In genomic region chr15:80948145-80949135, GRCm38 (mm10) we compare ENCODE assay signal across 8 mouse cellular contexts. TPM values are rescaled to one million over a fixed set of nuclear protein-coding genes. Genes with fewer than 3 reads are reported as not detected.
DNase-seq lines count a peak whose midpoint lies in the region; ATAC-seq and TF ChIP-seq lines count a peak whose summit lies in the region.

Adsl (plus strand) TSS chr15:80948490.

- H3K9ac ChIP-seq in heart, embryonic 11.5 days (ENCODE audit: low read depth, low read length) = peak within 1 kb of the TSS; percentile 88
- H3K9ac ChIP-seq in kidney, embryonic 16.5 days (replicated peaks; ENCODE audit: low read length) = peak within 1 kb of the TSS; percentile 85
- peak within 1 kb of the TSS; percentile 82 for H3K9ac ChIP-seq in liver, adult 2 months (ENCODE audit: low read depth, low read length)

- TF ChIP-seq CTCF in liver, adult 2 months (IDR thresholded peaks at IDR 0.05; ENCODE audit: low read depth, low read length) = peak; percentile 91

- no peaks in the 10 kb centered on the region for H3K9me3 ChIP-seq in heart, embryonic 11.5 days (replicated peaks; ENCODE audit: control insufficient read depth, low read length)
- no peaks in the 10 kb centered on the region for H3K9me3 ChIP-seq in kidney, embryonic 16.5 days (ENCODE audit: low read length)

- peaks cover 8% of the 10 kb centered on the region for H3K4me1 ChIP-seq in heart, embryonic 11.5 days (ENCODE audit: control insufficient read depth, insufficient read depth, low read length)
- H3K4me1 ChIP-seq in kidney, embryonic 16.5 days (ENCODE audit: insufficient read depth, low read length) = peaks cover 10% of the 10 kb centered on the region
- H3K4me1 ChIP-seq in liver, adult 2 months (ENCODE audit: control insufficient read depth, insufficient read depth, low read length) = peaks cover 2% of the 10 kb centered on the region; the same call in 1 of the 2 replicates

- H3K4me2 ChIP-seq in heart, embryonic 11.5 days = peak within 1 kb of the TSS; percentile 81
- H3K4me2 ChIP-seq in kidney, embryonic 16.5 days (replicated peaks; ENCODE audit: low read depth, low read length) = peak within 1 kb of the TSS; percentile 81
- H3K4me2 ChIP-seq in myocyte (ENCODE audit: low read depth) = peak within 1 kb of the TSS; percentile 99

- DNase-seq in B cell, adult 2 months = peak; percentile 90 to 93
- DNase-seq in brain, adult 2 months (ENCODE audit: low read depth, low spot score) = peak; percentile 96
- peak; percentile 77 for DNase-seq in liver, adult 2 months (ENCODE audit: extremely low read depth, low read depth, low spot score)
- peak; percentile 93 for DNase-seq in splenic B cell, adult 2 months (ENCODE audit: low read depth, low spot score)

- ATAC-seq in erythroblast, adult 5-6 weeks (replicated peaks; ENCODE audit: low FRiP score, poor library complexity, severe bottlenecking) = peak; percentile 97
- peak; percentile 84 for ATAC-seq in heart, embryonic 11.5 days (replicated peaks; ENCODE audit: insufficient number of reproducible peaks, low FRiP score, low TSS enrichment)
- ATAC-seq in kidney, embryonic 16.5 days (ENCODE audit: low FRiP score, low TSS enrichment) = peak; percentile 93

- peaks cover 14% of the 10 kb centered on the region; the same call in 1 of the 2 replicates for H3K79me2 ChIP-seq in liver, adult 2 months (ENCODE audit: control insufficient read depth, insufficient read depth, low read length)
- H3K79me2 ChIP-seq in myocyte (ENCODE audit: control insufficient read depth, insufficient read depth) = peaks cover 36% of the 10 kb centered on the region

- peak; percentile 35; the same call in 1 of the 2 replicates for TF ChIP-seq POLR2A in liver, adult 2 months (IDR thresholded peaks at IDR 0.05; ENCODE audit: extremely low read depth, insufficient read depth, low read length)
- peak; percentile 99 for TF ChIP-seq POLR2A in myocyte (IDR thresholded peaks at IDR 0.05; ENCODE audit: insufficient read length, low read depth)

- peak within 1 kb of the TSS; percentile 42 for H3ac ChIP-seq in myocyte (ENCODE audit: control insufficient read depth, insufficient read length)

- H3K4me3 ChIP-seq in heart, embryonic 11.5 days (ENCODE audit: low read depth, low read length) = peak within 1 kb of the TSS; percentile 95
- H3K4me3 ChIP-seq in kidney, embryonic 16.5 days (ENCODE audit: low read length) = peak within 1 kb of the TSS; percentile 94
- peak within 1 kb of the TSS; percentile 87 for H3K4me3 ChIP-seq in liver, adult 2 months (ENCODE audit: insufficient read depth, low read depth, low read length)
- peak within 1 kb of the TSS; percentile 87 for H3K4me3 ChIP-seq in myocyte

- under 1% methylated on average over 63 of the region's 63 CpGs for WGBS in heart, embryonic 11.5 days (ENCODE audit: insufficient replicate concordance)
- under 1% methylated on average over 63 of the region's 63 CpGs for WGBS in kidney, embryonic 16.5 days
- WGBS in liver, adult 2 months = under 1% methylated on average over 63 of the region's 63 CpGs

- peaks cover 9% of the 10 kb centered on the region; the same call in 1 of the 2 replicates for H3K36me3 ChIP-seq in heart, embryonic 11.5 days (ENCODE audit: control insufficient read depth, insufficient read depth, low read length)
- H3K36me3 ChIP-seq in kidney, embryonic 16.5 days (ENCODE audit: insufficient read depth, low read length) = peaks cover 15% of the 10 kb centered on the region
- H3K36me3 ChIP-seq in liver, adult 2 months (ENCODE audit: control insufficient read depth, insufficient read depth, low read length) = 0 out of 2 replicates have a peak, but pooled peaks cover 2% of the 10 kb centered on the region
- H3K36me3 ChIP-seq in myocyte (ENCODE audit: control insufficient read depth, insufficient read depth) = peaks cover 14% of the 10 kb centered on the region
- peaks cover 1% of the 10 kb centered on the region for H3K36me3 ChIP-seq in splenic B cell, adult 2 months (ENCODE audit: control insufficient read depth, insufficient read depth, low read length, poor library complexity, severe bottlenecking)

- H3K27ac ChIP-seq in heart, embryonic 11.5 days (ENCODE audit: low read depth, low read length) = peak within 1 kb of the TSS; percentile 70
- peak within 1 kb of the TSS; percentile 89 for H3K27ac ChIP-seq in kidney, embryonic 16.5 days (ENCODE audit: low read length)
- H3K27ac ChIP-seq in liver, adult 2 months (replicated peaks; ENCODE audit: insufficient read depth, low read depth, low read length) = peak within 1 kb of the TSS; percentile 71

- H3K27me3 ChIP-seq in heart, embryonic 11.5 days (ENCODE audit: control insufficient read depth, insufficient read depth, low read length) = no peaks in the 10 kb centered on the region
- H3K27me3 ChIP-seq in kidney, embryonic 16.5 days (ENCODE audit: insufficient read depth, low read length) = no peaks in the 10 kb centered on the region
- no peaks in the 10 kb centered on the region for H3K27me3 ChIP-seq in liver, adult 2 months (ENCODE audit: control insufficient read depth, insufficient read depth, low read length)
- no peaks in the 10 kb centered on the region for H3K27me3 ChIP-seq in myocyte (ENCODE audit: control insufficient read depth, insufficient read depth, insufficient read length)
- no peaks in the 10 kb centered on the region for H3K27me3 ChIP-seq in splenic B cell, adult 2 months (ENCODE audit: control insufficient read depth, insufficient read depth, low read length, poor library complexity, severe bottlenecking)

TF ChIP-seq in myocyte, 11 proteins besides CTCF, POLR2A, EP300 and RAD21:
- TF ChIP-seq TCF12 (IDR thresholded peaks at IDR 0.05; ENCODE audit: insufficient read depth, poor library complexity, severe bottlenecking) (no peak), USF1 (IDR thresholded peaks at IDR 0.05; ENCODE audit: low read depth) (no peak), POLR2AphosphoS2 (IDR thresholded peaks at IDR 0.05; ENCODE audit: insufficient read length, low read depth) (peak; percentile 98), MAX (IDR thresholded peaks at IDR 0.05; ENCODE audit: low read depth) (no peak), E2F4 (IDR thresholded peaks at IDR 0.05; ENCODE audit: insufficient read depth) (no peak), SRF (IDR thresholded peaks at IDR 0.05; ENCODE audit: control insufficient read depth, insufficient read length, low read depth) (peak; percentile 60), MYOD1 (IDR thresholded peaks at IDR 0.05; ENCODE audit: control insufficient read depth in 1 of 3, insufficient read length in 2 of 3, low read depth in 2 of 3) (peak in 2 of 3 experiments; percentile 68 to 78), CEBPB (IDR thresholded peaks at IDR 0.05; ENCODE audit: insufficient read depth, poor library complexity, severe bottlenecking) (no peak), MYOG (IDR thresholded peaks at IDR 0.05; ENCODE audit: control insufficient read depth in 1 of 3, insufficient read depth in 1 of 3, insufficient read length in 2 of 3, low read depth in 2 of 3) (peak in 2 of 3 experiments; percentile 33 to 66), TCF3 (IDR thresholded peaks at IDR 0.05; ENCODE audit: insufficient read length, low read depth) (no peak), REST (IDR thresholded peaks at IDR 0.05; ENCODE audit: insufficient read depth, insufficient read length) (no peak)
TF ChIP-seq in myocyte: peak in this region for 4.

RNA-seq across cellular contexts. Expression of gene Adsl, which starts in this region (rescaled TPM):
- 9.6 and 13.2 TPM in 2 replicates for total RNA-seq in erythroblast, adult 5-6 weeks (2015; ENCODE audit: low replicate concordance)
- 20.2 and 29.2 TPM in 2 replicates for total RNA-seq in erythroblast, adult 5-6 weeks (2017; ENCODE audit: low replicate concordance)
- 168 and 169 TPM in 2 replicates for polyA plus RNA-seq in heart, embryonic 11.5 days (2014; fragmentation: Nextera tagmentation; extraction: Ambion mirVana)
- polyA plus RNA-seq in kidney, embryonic 16.5 days (2015; fragmentation: Nextera tagmentation; extraction: Ambion mirVana) = 184 and 192 TPM in 2 replicates
- total RNA-seq in liver, adult 2 months (2014; rRNA removed) = 26.7 and 30.5 TPM in 2 replicates
- 26.2 and 30.5 TPM in 2 replicates for polyA plus RNA-seq in liver, adult 2 months (2012; rRNA removed)
- 151 TPM for polyA plus RNA-seq in myocyte (2012; fragmentation: generic; extraction: Trizol)

Comparison
In these comparisons a context has a peak if more than half of its experiments do, and no peak if none do; other contexts are left out.
1. Peak in every context shown above with its lines: DNase-seq, ATAC-seq, H3K4me3 ChIP-seq and H3K27ac ChIP-seq.